Mouse (Mus musculus): ENCODE measurements around the gene Rasgrp1.

Gene Rasgrp1

DNA sequence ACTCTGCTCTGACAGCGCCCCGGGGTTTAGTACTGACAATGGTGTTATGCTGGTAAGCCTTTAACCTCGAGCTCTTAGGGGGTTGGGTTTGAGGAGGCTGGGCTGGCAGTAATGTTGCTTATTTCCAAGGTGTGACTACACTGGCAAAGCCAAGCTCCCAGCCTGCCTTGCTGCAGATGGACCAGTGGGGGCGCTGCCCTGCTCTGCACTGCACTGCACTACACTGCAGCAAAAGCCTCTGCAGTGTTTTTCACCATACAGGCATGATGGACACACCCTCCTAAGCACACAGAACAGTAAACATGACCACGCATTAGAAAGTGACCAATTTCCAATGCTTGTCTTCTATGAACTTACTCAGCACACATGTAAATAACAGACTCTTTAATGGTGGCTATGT lies 11.2 kb downstream of the Rasgrp1 start:
- no peak for DNase-seq (ENCODE audit: low spot score in 2 of 2)

DNA sequence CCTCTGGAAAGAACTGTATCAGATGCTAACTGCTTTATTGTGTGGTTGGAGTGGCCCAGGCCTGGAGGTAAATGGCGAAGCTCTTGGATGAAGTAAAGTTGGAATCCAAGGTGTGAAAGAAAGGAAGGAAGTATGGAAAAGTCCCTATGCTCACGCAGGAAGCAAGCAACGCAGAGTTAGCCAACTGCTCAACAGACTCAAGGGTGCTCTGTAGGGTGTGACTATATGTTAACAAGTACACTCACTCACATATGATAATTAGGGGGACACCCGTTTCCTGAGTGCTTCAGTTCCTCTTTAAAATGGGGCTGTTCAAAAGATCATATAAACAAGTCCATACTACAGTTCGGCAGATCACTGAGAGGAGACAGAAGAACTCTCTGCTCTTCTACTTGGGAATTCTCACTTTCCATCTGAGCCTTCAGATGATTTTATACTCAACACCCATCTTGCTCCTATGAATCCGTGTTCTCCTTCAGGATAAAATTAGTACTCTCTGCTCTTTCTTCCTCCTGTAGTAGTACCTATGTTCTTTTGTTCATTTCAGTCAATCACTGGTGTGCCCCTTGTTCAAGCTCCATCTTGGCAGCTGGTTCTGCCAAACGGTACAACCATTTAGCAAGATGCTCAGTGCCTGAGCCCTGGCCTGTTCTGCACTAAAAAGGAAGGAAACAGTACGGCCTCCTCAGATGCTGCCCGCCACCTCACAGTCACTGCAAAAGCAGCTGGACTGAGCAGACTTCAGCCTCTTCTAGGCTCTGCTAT lies 14.1 kb downstream of the Rasgrp1 start:
- no peak for DNase-seq (ENCODE audit: low spot score in 2 of 2)

DNA sequence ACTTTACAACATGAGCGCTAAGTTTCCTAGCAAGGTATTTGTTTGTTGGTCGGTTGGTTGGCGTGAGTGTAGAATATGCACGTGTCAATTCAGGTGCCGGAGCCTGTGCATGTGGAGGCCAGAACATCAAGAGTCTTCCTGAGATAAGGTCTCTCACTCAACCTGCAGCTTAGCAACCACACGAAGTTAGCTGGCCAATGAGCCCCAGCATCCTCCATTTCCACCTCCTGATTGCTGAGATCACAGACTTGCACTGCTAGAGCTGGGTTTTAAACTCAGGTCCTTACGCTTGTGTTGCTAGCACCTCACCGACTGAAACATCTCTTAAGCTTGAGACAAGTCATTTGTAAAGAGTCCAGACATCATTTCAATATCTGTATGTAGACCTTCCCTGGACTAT lies 20.4 kb downstream of the Rasgrp1 start:
- DNase-seq (ENCODE audit: low spot score in 2 of 2), result no peak

DNA sequence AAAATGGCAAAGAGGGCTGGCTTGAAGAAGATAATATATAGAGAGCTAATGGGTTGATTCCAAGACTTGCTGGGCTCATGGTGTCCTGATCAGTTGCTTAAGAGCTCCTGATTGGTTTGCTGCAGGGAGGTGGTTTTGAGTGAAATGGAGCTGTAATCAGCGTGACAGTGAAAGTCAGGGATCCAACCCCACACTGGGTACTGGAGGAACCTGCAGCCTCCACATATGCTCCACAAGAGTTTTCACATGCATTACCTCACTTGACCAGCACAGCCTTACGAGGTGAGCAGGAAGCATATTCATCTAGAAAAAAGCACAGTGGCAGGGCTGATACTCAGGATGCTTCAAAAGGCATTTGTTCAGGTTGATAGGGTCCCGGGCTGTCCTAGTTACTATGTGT lies 21.6 kb downstream of the Rasgrp1 start:
- no peak for DNase-seq (ENCODE audit: low spot score in 2 of 2)

DNA sequence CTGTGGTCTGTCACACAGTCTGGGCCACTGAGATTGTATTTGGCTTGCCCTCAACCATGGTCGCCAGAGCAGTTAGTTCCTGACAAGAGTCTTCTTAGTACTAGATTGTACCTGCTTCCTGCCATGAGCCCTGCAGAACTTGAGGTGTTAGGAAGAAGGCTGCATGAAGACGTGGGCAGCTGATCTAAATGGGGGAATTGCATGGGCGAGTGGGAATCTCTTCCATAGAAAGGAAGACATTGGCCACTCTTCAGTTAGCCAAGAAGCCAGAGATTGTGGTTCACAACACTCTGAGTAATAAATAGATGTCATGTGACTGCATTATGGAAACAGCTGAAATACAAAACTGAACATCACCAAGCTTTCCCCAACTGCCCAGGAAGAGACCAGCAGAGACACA lies 23.8 kb downstream of the Rasgrp1 start:
- DNase-seq (ENCODE audit: low spot score in 2 of 2), result no peak

DNA sequence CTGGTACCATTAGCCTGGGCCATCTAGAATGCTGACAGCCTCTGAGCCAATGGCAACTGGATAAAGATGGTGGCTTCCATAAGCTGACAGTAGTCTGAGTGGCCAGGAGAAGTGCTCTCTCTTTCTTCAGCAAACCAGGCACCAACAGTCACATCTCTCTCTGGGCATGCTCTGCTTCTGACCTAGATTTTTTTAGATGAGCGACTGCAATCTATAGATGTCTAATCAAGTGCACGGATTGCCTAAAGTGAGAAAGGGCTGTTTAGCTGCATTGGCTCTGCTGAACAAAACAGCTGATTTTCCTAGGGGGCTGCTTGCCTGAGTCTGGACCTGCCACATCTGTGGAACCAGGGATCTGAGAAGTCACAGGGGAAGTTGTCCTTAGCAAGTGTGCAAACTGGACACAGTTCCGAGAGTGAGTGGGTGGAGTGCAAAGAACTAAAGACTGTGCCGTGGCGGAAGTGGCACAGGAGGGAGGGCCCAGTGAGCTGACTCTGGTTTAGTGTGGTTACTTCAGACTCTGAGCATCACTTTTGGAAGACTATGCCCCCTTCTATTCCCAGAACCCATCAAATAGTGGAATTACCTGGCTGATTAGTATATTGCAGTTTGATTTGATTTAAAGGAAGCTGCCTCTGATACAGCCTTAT lies 29.1 kb downstream of the Rasgrp1 start:
- DNase-seq (ENCODE audit: low spot score in 2 of 2), result no peak

DNA sequence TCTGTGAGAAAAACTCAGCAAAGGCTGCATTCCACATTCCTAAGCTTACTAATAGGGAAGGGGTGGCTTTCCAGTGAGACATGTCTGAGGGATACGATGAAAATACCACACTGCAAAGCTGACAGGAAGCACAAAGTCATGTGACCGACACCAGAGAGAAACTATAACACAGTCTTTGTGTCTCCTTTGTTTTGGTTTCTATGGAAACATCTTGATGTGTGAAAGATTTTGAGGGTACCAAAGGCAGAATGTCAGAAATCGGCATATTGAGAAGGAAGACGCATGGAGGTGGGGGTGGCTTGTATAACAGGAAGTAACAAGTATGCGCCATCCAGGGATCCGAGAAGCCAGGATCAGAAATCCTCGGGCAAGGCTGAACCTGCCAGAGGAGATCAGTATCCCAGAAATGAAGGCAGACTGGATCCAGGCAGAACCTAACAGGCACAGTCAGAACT lies 30.3 kb downstream of the Rasgrp1 start:
- no peak for DNase-seq (ENCODE audit: low spot score in 2 of 2)

DNA sequence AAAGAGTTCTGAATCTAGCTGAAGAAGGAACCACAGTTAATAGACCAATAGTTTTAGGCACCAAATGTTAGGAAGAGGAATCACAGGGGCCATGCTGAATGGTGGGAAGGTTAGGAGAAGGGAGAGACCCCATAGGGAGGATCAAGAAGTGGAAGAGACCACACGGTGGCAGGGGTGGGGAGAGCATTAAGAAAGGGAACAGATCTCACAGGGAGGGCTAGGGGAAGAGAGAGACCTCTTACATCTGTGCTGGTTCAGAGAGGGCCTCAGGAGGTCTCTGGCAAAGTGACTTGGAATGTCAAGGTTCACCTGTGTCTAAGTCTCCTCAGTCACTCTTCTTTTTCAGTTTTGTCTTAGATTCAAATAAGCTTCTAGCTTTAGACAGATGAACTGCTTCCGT lies 30.8 kb downstream of the Rasgrp1 start:
- no peak for DNase-seq (ENCODE audit: low spot score in 2 of 2)

DNA sequence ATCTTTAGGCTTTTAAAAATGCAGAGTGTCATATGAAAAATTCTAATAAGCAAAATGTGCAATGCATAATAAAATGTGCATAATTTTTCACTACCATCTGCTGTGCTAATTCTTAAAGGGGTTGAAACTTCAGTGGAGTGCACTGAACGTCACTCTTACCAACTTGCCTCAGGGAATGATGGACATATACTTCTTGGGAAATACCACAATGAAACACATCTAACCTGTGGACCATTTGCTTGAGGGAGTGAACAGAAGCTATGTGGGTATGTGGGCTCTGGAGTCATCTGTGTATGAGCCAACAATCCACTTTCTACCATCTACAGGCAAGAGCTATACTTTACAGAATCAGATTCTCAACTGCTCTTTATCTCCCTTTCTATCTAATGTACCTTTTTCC lies 31.5 kb downstream of the Rasgrp1 start:
- no peak for DNase-seq (ENCODE audit: low spot score in 2 of 2)

DNA sequence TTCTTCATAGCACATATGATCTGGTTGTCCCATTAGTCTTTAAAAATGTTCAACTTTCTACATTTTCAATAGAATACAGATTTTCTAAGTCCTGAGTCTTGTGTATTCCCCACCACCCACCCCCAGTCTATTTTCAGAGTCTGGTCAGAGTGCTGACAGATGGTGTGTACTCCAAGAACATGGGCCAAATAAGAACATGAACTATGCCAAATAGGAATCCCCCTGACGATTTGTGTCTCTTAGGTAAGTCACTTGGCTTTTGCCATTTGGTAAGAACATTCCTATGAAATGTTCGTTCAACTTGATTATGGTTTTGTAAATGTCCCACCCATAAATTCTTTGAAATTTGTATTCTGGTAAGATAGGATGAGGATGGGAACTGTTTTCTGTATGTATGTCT lies 33.8 kb downstream of the Rasgrp1 start:
- DNase-seq (ENCODE audit: low spot score in 2 of 2), result no peak

DNA sequence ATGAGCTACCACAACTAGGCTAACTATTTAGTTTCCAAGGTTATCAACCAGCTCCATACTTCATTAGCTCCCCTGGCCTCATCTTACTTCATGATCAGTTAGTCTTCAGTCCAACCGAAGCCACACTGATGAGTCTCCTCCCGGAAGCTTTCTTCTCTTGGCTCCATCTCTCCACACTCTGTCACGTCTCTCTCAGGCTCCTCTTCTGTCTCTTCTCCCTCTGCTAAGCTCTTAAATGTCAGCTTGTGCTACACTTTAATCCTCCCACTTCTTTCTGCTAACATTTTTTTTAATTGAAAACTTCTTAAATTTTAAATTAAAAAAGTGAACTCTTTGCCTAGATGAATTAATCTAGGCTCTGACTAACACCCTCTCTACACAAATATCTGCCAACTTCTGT lies 34.8 kb downstream of the Rasgrp1 start:
- no peak for DNase-seq (ENCODE audit: low spot score in 2 of 2)

DNA sequence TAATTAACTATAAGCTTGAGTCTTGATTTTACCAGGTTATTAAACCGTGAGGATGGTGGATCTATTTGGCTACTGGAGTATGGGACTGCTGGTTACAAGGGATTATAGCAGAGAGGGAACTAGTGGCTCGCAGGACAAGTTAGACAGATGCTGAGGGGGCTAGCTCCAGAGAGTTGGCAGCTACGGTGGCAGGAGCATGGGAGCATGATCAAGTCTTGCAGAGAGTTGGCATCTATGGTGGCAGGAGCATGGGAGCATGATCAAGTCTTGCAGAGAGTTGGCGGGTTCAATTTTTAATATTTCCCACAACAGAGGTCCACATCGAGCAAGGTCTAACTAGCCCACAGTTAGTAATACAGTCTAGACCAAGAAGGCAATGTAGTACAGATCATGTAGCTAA lies 37.9 kb downstream of the Rasgrp1 start:
- DNase-seq (ENCODE audit: low spot score in 2 of 2), result no peak

DNA sequence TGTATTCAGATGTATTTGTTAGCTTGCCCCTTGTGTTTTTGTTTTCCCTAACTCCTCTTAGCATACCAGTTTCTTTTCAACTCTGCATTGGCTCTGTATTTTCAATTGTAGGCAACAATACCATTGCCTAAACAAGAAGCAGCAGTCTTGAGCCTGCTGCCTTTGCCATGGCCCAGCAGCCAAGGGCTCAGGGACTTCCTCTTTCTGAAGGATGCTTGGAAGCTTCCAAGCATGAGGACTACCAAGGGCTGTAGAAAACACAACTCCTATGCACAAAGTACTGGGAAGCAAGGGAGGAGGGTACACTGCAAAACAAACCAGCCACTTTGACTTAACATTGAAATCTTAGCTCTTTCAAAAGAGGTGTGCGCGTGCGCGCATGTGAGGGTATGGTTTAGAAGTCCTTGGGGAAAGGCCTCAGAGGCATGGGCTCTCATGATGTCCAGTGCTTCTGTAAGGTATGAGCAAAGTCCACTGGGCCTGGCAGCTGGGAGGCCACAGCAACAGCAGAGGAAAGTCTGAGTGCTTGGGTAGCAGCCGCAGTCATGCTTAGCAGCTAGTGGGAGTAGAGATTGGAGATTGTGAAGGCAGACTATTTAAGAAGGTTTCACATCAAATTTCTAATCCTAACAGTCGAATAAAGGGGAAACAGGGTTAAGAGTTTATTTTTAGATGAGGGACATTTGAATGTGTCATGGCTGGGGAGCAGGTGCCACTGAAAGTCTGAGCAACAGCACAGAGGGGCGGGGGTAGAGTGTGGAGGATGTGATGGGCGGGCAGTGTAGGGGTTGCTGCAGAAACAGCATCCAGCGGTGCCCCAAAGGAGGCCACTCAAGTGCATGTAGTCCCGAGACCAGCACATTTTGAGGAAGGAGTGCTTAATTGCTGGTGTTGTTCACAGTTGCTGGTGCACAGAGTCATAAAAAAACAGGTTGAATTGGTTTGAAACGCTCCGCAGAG lies 39.1 kb downstream of the Rasgrp1 start:
- DNase-seq (ENCODE audit: low spot score in 2 of 2), result no peak

DNA sequence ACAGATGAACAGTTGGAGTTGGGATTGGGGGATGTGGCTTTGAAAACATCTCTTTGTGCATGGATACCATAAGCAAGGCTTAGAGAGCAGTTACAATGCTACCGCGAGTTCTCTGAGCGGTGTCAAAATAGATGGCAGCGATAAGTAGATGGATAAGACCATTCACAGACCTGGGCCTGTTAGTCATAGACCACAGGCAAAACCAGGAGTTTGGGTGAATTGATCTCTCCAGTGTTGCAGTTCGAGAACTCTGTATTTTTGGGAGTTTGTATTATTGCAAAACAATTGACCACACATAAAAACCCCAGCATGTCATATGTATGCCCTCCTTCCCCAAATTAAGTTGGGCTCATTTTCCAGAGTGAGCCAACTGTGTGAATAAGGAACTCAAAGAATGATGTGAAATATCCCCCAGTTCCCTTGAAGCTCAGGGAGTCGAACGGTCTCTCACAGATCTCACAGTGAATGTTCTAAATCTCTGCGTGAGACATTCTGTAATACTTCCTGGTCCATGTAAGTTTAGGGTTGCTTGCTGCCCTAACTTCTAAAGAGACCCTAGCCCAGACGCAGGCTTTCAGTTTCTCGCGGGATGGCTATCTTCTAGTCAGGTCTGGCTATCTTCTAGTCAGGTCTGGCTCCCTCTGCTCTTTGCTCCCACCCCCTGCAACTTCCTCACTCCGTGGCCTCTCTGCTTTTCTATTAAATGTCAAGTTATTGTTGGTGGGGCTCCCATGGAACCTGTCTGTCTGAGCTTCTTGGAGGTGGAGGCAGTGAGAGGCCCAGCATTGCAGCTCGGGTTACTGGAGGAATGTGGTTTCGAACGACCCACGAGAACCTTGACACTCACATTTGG lies 43.0 kb downstream of the Rasgrp1 start:
- DNase-seq (ENCODE audit: low spot score in 2 of 2), result no peak

DNA sequence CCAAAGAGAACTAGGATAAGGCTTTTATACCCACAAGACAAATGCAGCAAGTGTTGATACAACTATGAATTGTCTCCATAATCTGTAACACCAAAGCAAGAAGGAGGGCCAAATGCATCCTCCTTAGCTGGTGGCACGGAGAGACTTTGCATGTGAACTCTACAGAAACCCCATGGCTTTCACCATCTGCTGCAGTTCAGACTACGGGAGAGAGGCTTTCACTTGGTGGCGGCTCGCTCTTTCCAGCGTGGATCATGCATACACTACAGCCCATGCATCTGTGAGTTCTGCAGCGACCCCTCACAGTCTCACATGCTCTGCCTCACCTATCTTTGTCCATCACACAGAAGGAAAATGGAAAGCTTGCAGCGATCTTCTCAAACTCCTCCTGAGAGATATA lies 54.5 kb downstream of the Rasgrp1 start:
- DNase-seq (ENCODE audit: low spot score in 2 of 2), result no peak

DNA sequence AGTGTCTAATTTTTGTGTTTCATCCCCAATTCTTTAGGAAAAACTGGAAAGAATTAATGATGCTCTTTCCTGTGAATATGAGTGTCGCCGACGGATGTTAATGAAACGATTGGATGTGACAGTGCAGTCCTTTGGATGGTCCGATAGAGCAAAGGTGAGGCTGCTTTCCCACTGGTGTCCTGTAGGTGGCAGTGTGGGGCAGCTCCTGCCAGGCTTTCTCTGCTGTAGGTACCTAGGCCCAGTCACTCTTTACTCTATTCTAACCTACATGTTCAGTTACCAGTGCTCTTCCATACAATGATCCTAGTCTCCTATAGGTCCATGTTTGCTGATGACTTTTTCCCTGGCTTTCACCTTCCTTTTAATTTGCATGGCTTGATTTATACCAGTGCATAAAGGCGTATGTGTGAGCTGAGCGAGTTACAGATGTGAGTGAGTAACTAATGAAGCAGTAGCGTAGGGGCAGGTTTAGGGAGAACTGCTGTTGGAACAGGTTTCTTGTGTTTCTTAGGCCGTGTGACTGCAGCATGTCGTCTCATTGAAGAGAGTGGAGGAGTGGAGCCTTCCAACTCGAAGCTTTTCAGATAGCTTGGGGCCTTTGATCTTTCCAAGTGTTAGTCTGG lies 78.9 kb downstream of the Rasgrp1 start:
- peak in 1 of 2 experiments; percentile 67 for DNase-seq (ENCODE audit: low spot score in 2 of 2)

DNA sequence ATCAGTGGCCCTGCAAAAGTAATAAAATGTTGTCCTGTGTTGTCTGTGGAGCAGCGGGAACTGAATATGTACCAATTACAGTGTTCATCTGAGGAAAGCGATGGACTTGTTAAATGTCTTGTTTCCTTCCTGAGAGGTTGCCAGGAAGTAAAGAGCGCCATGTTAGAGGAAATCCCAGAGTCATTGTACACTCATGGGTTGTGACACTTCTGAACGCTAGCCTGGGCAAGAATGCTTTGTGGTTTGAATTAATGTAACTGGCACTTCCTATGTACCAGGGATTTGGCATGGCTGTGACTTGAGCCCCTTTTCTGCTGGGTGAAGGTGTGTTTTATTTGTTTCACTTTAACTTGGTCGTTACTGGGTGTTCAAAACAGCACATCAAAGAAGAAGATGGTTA lies 80.6 kb downstream of the Rasgrp1 start:
- no peak for DNase-seq (ENCODE audit: low spot score in 2 of 2)

DNA sequence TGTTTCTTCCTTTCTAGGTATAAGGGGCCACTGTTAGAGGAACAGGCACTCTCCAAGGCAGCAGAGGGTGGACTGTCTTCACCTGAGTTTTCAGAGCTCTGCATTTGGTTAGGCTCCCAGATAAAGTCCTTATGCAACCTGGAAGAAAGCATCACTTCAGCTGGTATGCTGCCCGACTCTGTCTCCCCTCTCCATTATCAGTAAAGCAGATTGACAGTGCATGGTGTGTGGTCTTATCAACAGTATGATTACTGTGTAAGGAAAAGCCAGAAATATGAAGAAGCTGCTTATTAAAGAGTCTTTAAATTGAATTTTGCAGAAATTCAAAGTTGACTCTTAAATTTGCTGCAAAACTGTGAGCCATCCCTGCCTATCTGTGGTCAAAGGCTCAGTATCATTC lies 85.2 kb downstream of the Rasgrp1 start:
- DNase-seq (ENCODE audit: low spot score in 2 of 2), result no peak

DNA sequence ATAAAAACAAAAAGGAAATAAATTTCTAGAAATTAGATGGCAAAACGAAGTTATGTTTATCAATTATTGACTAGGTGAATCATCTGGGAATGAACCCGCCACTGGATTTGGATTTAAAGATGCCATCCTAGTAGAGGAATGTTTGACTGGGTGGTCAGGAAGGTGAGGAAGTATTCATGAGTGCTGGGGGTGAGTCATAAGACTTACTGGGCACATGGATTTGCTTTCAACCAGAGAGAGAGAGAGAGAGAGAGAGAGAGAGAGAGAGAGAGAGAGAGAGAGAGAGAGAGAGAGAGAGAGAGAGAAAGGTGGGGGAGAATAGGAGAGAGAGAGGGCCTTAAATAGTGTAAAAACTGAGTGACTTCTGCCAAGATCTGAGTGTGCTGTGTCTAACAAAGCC lies 87.4 kb downstream of the Rasgrp1 start:
- no peak for DNase-seq (ENCODE audit: low spot score in 2 of 2)

DNA sequence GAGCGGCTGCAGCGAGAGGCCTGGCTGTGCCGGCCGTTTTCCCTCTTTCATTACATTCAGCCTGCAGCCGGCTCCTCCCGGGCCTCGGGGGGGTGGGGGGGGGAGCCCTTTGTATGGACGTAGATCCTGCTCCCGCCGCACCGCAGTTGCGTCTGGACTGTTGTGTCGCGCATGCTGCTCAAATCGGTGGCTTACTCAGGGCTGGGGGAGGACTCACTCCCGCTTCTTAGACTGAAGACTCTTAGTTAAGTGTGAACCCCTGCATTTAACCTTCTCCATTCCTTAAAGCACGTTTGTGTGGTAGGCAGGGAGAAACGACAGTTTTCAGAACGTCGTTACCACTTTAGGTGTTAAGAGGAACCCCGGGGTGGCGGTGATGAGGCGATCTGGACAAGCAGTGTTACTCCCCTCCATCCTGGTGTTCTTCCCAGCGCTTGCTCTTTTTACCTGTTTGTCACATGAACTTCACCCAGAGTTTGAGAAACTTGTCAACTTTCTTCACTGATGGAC lies 92.7 kb downstream of the Rasgrp1 start:
- no peak for DNase-seq (ENCODE audit: low spot score in 2 of 2)

Data from urinary bladder, postnatal 4 days (tissue).